Mouse (Mus musculus): ENCODE data around the gene Tsc2.

DNA sequence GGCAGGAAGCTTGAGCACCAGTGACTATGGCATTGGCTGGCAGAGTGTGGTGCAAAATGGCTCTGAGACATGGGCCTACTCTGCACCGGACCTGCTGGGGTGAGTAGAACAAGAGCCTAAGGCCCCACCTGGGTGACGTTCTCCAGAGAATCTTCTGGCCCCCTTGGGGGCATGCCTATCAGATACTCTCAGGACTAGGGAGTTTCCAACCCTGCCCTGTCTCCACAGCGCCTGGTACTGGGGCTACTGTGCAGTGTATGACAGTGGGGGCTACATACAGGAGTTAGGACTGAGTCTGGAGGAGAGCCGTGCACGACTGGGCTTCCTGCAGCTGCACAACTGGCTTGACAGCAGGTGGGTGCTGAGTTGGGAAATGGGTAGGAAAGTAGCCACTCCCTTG, 39.2 kb downstream of the Tsc2 start:
- TF ChIP-seq EP300 (IDR thresholded peaks at IDR 0.05; ENCODE audit: low read depth) = no peak
- TF ChIP-seq CTCF (IDR thresholded peaks at IDR 0.05; ENCODE audit: low read depth) = no peak
